Mouse (Mus musculus) liver, adult 2 months (tissue): ENCODE data around the gene R3hcc1l.

ENCODE experiments used
- CTCF ChIP-seq: fragments of 200-500 bp; IDR thresholded peaks from 2 replicates; pipeline ENCODE4 v1.5.1; 2011; ENCODE audit warnings: low read depth, low read length, control low read depth
- POLR2A ChIP-seq: fragments of 200-500 bp; IDR thresholded peaks from 2 replicates; pipeline ENCODE4 v1.6.1; 2011; ENCODE audit warnings: low read length, control low read depth; ENCODE audit not compliant: insufficient read depth; ENCODE audit errors: extremely low read depth

DNA sequence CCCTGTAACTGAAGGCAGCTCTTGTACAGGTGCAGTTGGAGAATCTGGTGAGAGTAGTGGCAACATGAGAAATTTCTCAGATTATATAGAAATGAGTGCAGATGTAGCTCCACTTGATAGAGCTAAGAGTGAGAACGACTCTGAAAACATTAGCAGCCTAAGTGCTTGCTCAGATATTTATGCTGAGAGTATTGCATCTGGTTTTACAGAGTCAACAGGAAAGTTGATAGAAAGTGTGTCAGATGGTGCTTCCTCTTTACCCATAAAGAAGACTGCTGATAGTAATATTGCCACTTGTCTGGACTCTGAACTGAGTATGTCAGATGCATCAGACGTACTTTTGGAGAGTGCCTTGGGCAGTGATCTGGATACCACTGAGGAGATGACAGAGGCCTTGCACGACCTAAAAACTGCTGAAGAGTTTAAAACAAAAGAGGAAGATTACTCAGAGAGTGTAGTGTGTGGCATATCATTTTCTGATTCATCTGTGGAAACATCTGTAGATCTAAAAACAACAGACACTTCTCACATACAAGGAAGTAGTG lies 45.2 kb downstream of the R3hcc1l start:
- TF ChIP-seq POLR2A (no peak), CTCF (no peak)
